Mouse (Mus musculus): Measurements from ENCODE around the gene Gm5796. TPM values are rescaled to one million over a fixed set of nuclear protein-coding genes. Genes with fewer than 3 reads are reported as not detected.

Gm5796 gene
- polyA plus RNA-seq (2014; fragmentation: Illumina TruSeq; extraction: RNeasy Lipid Tissue Mini Kit (QIAGEN cat#74804); ENCODE audit: low read depth, low replicate concordance): not detected

DNA sequence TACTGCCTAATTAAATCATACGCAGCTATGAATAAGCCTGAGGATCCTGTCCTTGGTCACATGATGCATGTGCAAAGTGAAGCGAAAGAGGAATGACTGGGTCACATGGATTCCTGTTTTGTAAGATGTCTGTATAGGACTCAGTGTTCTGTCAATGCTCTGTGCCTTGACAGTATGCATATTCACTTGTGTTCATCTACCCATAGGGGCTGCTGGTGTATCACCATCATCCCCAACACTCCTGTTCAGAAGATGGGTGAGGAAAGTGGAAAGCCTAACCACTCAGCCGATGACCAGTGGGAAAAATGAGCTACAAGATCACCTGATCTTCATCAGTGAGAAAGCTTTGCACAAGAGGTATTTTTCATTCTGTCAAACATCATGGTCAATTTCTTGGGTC is at the start of gene Gm5796:
Gm5796 (plus strand) TSS at position 301 of the 400 bp plus-strand sequence.

DNA sequence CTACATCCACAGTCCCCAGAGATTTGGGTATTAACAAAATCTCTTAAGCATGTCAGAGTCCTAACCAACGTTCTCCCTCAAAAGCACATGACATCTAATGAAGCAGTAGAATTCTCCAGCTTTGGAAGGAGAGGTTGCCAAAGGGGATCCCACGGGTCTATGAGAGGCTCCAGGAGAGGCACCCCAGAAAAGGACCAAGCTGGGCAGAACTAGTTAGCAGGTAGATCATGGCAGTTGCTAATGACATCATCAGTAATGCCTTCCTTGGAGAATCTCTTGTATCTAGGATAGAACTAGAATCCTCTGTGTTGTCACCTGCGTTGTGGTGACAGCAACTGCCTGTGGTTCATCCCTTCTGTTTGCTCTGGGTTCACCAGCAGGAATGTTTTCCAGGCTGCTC is 25.6 kb upstream of the Gm5796 start, which contains the start of gene Gm3099:
Gm3099 (plus strand) TSS at position 301 of the 400 bp plus-strand sequence.

DNA sequence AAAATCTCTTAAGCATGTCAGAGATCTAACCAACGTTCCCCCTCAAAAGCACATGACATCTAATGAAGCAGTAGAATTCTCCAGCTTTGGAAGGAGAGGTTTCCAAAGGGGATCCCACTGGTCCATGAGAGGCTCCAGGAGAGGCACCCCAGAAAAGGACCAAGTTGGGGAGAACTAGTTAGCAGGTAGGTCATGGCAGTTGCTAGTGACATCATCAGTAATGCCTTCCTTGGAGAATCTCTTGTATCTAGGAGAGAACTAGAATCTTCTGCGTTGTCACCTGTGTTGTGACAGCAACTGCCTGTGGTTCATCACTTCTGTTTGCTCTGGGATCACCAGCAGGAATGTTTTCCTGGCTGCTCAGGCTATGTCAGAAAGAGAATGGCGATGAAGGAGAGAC is 60.1 kb downstream of the Gm5796 start, which contains the start of gene Gm3115:
Gm3115 (plus strand) TSS at position 301 of the 400 bp plus-strand sequence.

Other genes with a start within 250 kb of the Gm5796 start
- not detected for gene Gm3002, start 213.9 kb upstream of the Gm5796 start, polyA plus RNA-seq (2014; fragmentation: Illumina TruSeq; extraction: RNeasy Lipid Tissue Mini Kit (QIAGEN cat#74804); ENCODE audit: low read depth, low replicate concordance)
- not detected for gene Gm3033, start 177.7 kb upstream of the Gm5796 start, polyA plus RNA-seq (2014; fragmentation: Illumina TruSeq; extraction: RNeasy Lipid Tissue Mini Kit (QIAGEN cat#74804); ENCODE audit: low read depth, low replicate concordance)
- gene Gm2916, start 139.8 kb upstream of the Gm5796 start, polyA plus RNA-seq (2014; fragmentation: Illumina TruSeq; extraction: RNeasy Lipid Tissue Mini Kit (QIAGEN cat#74804); ENCODE audit: low read depth, low replicate concordance): not detected
- gene Gm3029, start 92.2 kb upstream of the Gm5796 start, polyA plus RNA-seq (2014; fragmentation: Illumina TruSeq; extraction: RNeasy Lipid Tissue Mini Kit (QIAGEN cat#74804); ENCODE audit: low read depth, low replicate concordance): not detected
- gene Gm3095, start 60.4 kb upstream of the Gm5796 start, polyA plus RNA-seq (2014; fragmentation: Illumina TruSeq; extraction: RNeasy Lipid Tissue Mini Kit (QIAGEN cat#74804); ENCODE audit: low read depth, low replicate concordance): not detected
- gene Gm3099, start 25.5 kb upstream of the Gm5796 start, polyA plus RNA-seq (2014; fragmentation: Illumina TruSeq; extraction: RNeasy Lipid Tissue Mini Kit (QIAGEN cat#74804); ENCODE audit: low read depth, low replicate concordance): not detected
- not detected for gene Gm3115, start 60.2 kb downstream of the Gm5796 start, polyA plus RNA-seq (2014; fragmentation: Illumina TruSeq; extraction: RNeasy Lipid Tissue Mini Kit (QIAGEN cat#74804); ENCODE audit: low read depth, low replicate concordance)
- not detected for gene Gm8108, start 86.6 kb downstream of the Gm5796 start, polyA plus RNA-seq (2014; fragmentation: Illumina TruSeq; extraction: RNeasy Lipid Tissue Mini Kit (QIAGEN cat#74804); ENCODE audit: low read depth, low replicate concordance)
- not detected for gene Gm3127, start 141.1 kb downstream of the Gm5796 start, polyA plus RNA-seq (2014; fragmentation: Illumina TruSeq; extraction: RNeasy Lipid Tissue Mini Kit (QIAGEN cat#74804); ENCODE audit: low read depth, low replicate concordance)
- 0.24 TPM for gene Gm2974, start 158.6 kb downstream of the Gm5796 start, polyA plus RNA-seq (2014; fragmentation: Illumina TruSeq; extraction: RNeasy Lipid Tissue Mini Kit (QIAGEN cat#74804); ENCODE audit: low read depth, low replicate concordance)
- not detected for gene Gm3138, start 225.7 kb downstream of the Gm5796 start, polyA plus RNA-seq (2014; fragmentation: Illumina TruSeq; extraction: RNeasy Lipid Tissue Mini Kit (QIAGEN cat#74804); ENCODE audit: low read depth, low replicate concordance)